26 mouse cellular contexts compared by ENCODE assay signal in the genomic region with DNA sequence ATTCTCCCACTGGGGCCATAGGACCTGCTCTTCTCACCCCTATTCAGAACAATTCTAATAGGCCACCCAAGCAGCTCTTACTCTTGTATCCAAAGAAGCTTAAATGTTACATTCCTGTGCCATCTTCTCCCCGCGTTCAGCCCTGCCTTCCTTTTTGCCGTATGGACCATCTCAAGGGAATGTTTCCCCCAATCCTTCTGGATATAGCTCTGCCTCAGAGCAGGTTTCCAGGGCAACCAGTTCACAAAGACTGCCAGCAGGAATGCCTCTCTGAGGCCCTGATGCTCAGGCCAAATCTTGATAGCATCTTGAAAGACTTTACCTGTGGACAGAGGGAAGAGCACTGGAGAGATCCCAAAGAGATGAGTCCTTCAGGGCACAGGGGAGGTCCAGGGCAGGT. TPM values are rescaled to one million over a fixed set of nuclear protein-coding genes. Genes with fewer than 3 reads are reported as not detected.
DNase-seq lines count a peak whose midpoint lies in the region; ATAC-seq lines count a peak whose summit lies in the region.
"Had no signal": no experiment of that assay in that cellular context is flagged by ENCODE, and none has a peak within 500 bp of the region (broad histone marks: within the 10 kb centered on the region; RNA-seq: fewer than 3 reads in every experiment).

No protein-coding gene starts in this region.

- H3K27ac ChIP-seq in hindbrain, embryonic 15.5 days (replicated peaks), result peak overlapping the region; percentile 28; the same call in 1 of the 2 replicates
- no peak overlapping the region for H3K27ac ChIP-seq in hindbrain, embryonic 12.5 days
- H3K27ac ChIP-seq: embryonic facial prominence, embryonic 10.5 days; heart, adult 2 months; heart, embryonic 13.5 days; kidney, embryonic 15.5 days; limb, embryonic 13.5 days; liver, embryonic 12.5 days; midbrain, embryonic 12.5 days had no signal

- H3K36me3 ChIP-seq in hindbrain, embryonic 15.5 days, result no peaks in the 10 kb centered on the region
- no peaks in the 10 kb centered on the region for H3K36me3 ChIP-seq in hindbrain, embryonic 12.5 days
- H3K36me3 ChIP-seq: embryonic facial prominence, embryonic 10.5 days; heart, embryonic 13.5 days; kidney, embryonic 15.5 days; limb, embryonic 13.5 days; liver, embryonic 12.5 days; midbrain, embryonic 12.5 days had no signal

- no peaks in the 10 kb centered on the region for H3K9me3 ChIP-seq in hindbrain, embryonic 15.5 days
- H3K9me3 ChIP-seq in hindbrain, embryonic 12.5 days (replicated peaks), result no peaks in the 10 kb centered on the region
- H3K9me3 ChIP-seq: embryonic facial prominence, embryonic 10.5 days; heart, embryonic 13.5 days; kidney, embryonic 15.5 days; limb, embryonic 13.5 days; liver, embryonic 12.5 days; midbrain, embryonic 12.5 days had no signal

- peak; percentile 10 for DNase-seq in left cerebral cortex, postnatal 4 days
- DNase-seq in left cerebral cortex, postnatal 36 days (ENCODE audit: low spot score in 2 of 2), result no peak
- DNase-seq in right cerebral cortex, postnatal 14 days, result peak; percentile 26
- no peak for DNase-seq in right cerebral cortex, adult 2 months (ENCODE audit: low spot score in 2 of 2)
- no peak for DNase-seq in spleen, adult 18-20 months
- DNase-seq: adrenal gland, adult 2 months; cerebellum, adult 8-10 months; gastrocnemius, postnatal 36 days; heart, adult 2 months; heart, postnatal 14 days; kidney, adult 11 months; kidney, postnatal 36 days; lung, adult 18-20 months; lung, postnatal 10 days; thymus, adult 2 months; thymus, postnatal 4 days had no signal

- H3K4me1 ChIP-seq in hindbrain, embryonic 15.5 days (replicated peaks), result peaks cover 29% of the 10 kb centered on the region
- H3K4me1 ChIP-seq in hindbrain, embryonic 12.5 days, result peaks cover 8% of the 10 kb centered on the region; the same call in 1 of the 2 replicates
- H3K4me1 ChIP-seq: kidney, embryonic 15.5 days; liver, embryonic 12.5 days had no signal

- no peaks in the 10 kb centered on the region for H3K27me3 ChIP-seq in hindbrain, embryonic 15.5 days
- H3K27me3 ChIP-seq in hindbrain, embryonic 12.5 days, result no peaks in the 10 kb centered on the region
- H3K27me3 ChIP-seq: heart, embryonic 13.5 days; kidney, embryonic 15.5 days; limb, embryonic 13.5 days; liver, embryonic 12.5 days; midbrain, embryonic 12.5 days had no signal

- intact Hi-C loops in left cerebral cortex, postnatal 4 days (cut with DNase I), result no loop called here
- intact Hi-C loops in left cerebral cortex, postnatal 36 days (cut with DNase I), result no loop called here

- no peak for ATAC-seq in hindbrain, embryonic 15.5 days (ENCODE audit: low FRiP score, low read depth)
- no peak for ATAC-seq in hindbrain, embryonic 12.5 days (ENCODE audit: low FRiP score)
- ATAC-seq: liver, embryonic 12.5 days had no signal

- H3K4me3 ChIP-seq in hindbrain, embryonic 15.5 days, result no peak overlapping the region
- H3K4me3 ChIP-seq in hindbrain, embryonic 12.5 days, result no peak overlapping the region
- H3K4me3 ChIP-seq: embryonic facial prominence, embryonic 10.5 days; heart, adult 2 months; heart, embryonic 13.5 days; kidney, embryonic 15.5 days; limb, embryonic 13.5 days; liver, embryonic 12.5 days; midbrain, embryonic 12.5 days had no signal

- no peak overlapping the region for H3K4me2 ChIP-seq in hindbrain, embryonic 15.5 days
- no peak overlapping the region for H3K4me2 ChIP-seq in hindbrain, embryonic 12.5 days (replicated peaks)
- H3K4me2 ChIP-seq: heart, embryonic 13.5 days; kidney, embryonic 15.5 days; limb, embryonic 13.5 days; liver, embryonic 12.5 days; midbrain, embryonic 12.5 days had no signal

- 40% methylated on average over 3 of the region's 3 CpGs for WGBS in hindbrain, embryonic 15.5 days
- WGBS in hindbrain, embryonic 12.5 days, result 69% methylated on average over 3 of the region's 3 CpGs

- H3K9ac ChIP-seq in hindbrain, embryonic 15.5 days, result no peak overlapping the region
- H3K9ac ChIP-seq in hindbrain, embryonic 12.5 days, result no peak overlapping the region
- H3K9ac ChIP-seq: heart, embryonic 13.5 days; kidney, embryonic 15.5 days; limb, embryonic 13.5 days; liver, embryonic 12.5 days; midbrain, embryonic 12.5 days had no signal

RNA-seq across cellular contexts. Expression of gene Cdh13, which starts 56.2 kb away (rescaled TPM):
- 99.0 and 112 TPM in 2 replicates for polyA plus RNA-seq in hindbrain, embryonic 15.5 days (2015; fragmentation: Nextera tagmentation; extraction: Ambion mirVana)
- 21.2 and 25.7 TPM in 2 replicates for polyA plus RNA-seq in hindbrain, embryonic 12.5 days (2016; fragmentation: Nextera tagmentation; extraction: Ambion mirVana)
- total RNA-seq in left cerebral cortex, postnatal 4 days (2021), result 100 to 1,000 TPM; 173 to 179 TPM
- total RNA-seq in left cerebral cortex, postnatal 36 days (2021), result 10 to 100 TPM; 78.4 to 85.3 TPM
- total RNA-seq: common myeloid progenitor, adult 5-6 weeks; MEL had no signal

Comparison
In these comparisons a context has a peak if more than half of its experiments do, and no peak if none do; other contexts are left out.
1. DNase-seq: peak in left cerebral cortex, postnatal 4 days (single experiment) and right cerebral cortex, postnatal 14 days (single experiment); none in left cerebral cortex, postnatal 36 days (0 of 2), right cerebral cortex, adult 2 months (0 of 2) and spleen, adult 18-20 months (0 of 2).